Mouse (Mus musculus): ENCODE data around the gene Rbbp4.

Gene Rbbp4

DNA sequence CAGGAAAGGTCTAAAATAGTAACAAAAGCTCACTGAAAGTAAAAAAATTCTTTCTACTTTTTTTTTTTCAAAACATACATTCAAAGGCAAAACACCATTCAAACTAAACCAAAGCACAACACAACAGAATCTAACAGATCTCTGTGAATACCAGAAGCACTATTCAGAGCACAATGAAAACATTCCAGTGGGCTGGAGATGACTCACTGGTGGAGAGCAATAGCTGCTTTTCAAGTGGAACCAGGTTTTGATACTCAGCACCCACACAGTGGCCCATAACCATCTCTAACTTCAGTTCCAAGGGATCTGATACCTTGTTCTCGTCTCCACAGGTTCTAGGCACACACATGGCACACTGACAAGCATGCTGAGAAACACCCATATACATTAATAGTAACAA lies 10.4 kb downstream of the Rbbp4 start:
- no peak for TF ChIP-seq GATA4 (IDR thresholded peaks at IDR 0.05; ENCODE audit: insufficient replicate concordance, low read length)

DNA sequence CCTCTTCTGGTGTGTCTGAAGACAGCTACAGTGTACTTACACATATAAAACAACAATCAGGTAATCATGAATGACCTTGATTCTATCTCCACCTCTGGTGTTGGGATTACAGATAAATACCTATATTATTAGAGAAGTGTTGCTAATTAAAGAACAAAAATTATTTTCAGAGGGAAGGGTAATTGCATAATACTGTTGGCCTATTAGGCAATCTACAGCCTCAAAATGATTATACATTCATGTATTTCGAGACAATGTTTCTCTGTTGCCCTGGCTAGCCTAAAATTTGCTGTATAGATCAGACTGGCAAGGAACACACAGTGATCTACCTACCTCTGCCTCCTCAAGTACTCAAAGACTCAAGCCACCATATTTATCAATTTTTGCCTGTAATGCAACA lies 11.7 kb downstream of the Rbbp4 start:
- TF ChIP-seq GATA4 (IDR thresholded peaks at IDR 0.05; ENCODE audit: insufficient replicate concordance, low read length): no peak

DNA sequence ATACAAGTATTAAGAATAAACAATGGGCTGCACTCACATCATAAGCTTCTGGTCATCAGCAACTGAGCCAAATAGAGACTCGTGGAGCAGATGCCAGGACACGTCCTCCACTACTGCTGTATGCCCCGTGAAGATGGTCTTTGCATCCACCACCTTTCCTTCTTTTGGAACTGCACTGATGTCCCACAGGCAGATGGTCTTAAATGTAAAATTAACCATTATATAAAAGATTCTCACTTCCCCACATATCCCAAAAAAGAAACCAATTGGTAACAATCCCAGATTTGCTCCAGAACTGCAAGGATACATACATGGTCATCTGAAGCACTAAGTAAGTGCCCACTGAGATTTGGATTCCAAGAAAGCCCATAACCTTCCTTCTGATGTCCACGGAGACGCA lies 13.1 kb downstream of the Rbbp4 start:
- no peak for TF ChIP-seq GATA4 (IDR thresholded peaks at IDR 0.05; ENCODE audit: insufficient replicate concordance, low read length)

DNA sequence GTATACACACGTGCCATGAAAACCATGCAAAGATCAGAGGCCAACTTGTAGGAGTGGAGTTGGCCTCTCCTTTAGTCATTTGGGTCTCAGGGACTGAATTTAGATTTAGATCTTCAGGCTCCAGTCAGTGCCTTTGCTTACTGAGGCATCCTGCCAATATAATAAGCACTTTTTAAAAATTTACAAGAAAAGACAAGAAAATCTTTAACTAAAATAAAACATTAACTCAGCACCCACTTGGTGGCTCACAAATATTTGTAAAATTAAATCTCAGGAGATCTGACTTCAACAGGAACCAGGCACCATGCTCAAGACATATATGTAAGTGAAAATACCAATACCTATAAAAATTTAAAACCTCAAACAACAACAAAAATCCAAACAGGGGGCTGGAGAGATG lies 14.3 kb downstream of the Rbbp4 start:
- TF ChIP-seq GATA4 (IDR thresholded peaks at IDR 0.05; ENCODE audit: insufficient replicate concordance, low read length): no peak

DNA sequence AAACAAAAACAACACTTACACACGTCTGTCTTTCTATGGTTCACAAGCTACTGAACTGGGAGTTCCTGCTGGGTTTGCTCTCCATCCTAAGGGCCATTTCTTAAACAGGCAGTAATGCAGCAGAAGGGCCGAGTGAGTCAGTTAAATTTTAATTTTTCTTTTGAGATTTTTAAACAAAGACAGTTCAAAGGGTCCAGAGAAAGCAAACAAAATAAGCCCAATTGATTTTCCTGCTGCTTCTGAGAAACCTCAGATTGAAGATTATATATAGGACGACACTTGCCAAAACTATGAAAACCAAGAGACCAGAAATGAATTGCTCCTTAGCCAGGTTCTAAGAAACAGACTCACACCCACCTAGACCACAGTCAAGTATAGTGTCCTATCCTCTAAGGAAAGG lies 21.3 kb downstream of the Rbbp4 start:
- TF ChIP-seq GATA4 (IDR thresholded peaks at IDR 0.05; ENCODE audit: insufficient replicate concordance, low read length): no peak

DNA sequence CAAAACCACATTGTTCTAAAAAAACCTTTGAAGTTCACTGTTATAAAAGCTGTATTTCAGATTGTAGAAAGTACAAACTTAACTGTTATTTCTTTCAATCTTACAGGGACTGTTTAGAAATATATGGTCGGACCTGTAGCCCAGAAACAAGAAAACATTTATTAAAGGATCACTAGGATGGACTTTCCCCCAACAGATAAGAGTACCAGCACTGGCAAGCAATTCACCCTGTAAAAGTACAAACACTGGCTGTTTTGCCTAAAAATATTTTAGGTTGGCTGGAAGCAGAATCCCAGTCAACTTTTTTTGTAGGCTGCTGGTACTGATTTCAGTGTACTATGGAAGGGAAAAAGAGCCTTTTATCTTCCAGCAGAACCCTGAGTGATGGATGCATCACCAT lies 27.2 kb downstream of the Rbbp4 start:
- peak; percentile 97 for TF ChIP-seq GATA4 (IDR thresholded peaks at IDR 0.05; ENCODE audit: insufficient replicate concordance, low read length)

DNA sequence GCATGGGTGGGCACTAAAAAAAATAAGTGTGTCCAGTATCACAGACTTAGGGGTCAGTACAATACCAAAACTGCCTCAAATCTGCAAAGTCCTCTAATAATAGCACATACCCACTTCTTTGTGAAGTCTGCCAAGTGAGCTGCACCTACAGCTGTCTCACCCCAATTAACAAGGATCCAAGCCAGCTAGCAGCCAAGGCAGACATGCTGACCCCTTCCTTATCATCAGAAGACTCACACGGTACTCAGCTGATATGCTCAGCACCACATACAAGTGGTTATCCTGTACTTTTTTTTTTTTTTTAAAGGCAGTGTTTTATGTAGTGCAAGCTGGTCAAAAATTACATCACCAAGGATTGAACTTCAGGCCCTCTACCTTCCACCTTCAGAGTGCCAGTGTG lies 30.9 kb downstream of the Rbbp4 start:
- TF ChIP-seq GATA4 (IDR thresholded peaks at IDR 0.05; ENCODE audit: insufficient replicate concordance, low read length): no peak

DNA sequence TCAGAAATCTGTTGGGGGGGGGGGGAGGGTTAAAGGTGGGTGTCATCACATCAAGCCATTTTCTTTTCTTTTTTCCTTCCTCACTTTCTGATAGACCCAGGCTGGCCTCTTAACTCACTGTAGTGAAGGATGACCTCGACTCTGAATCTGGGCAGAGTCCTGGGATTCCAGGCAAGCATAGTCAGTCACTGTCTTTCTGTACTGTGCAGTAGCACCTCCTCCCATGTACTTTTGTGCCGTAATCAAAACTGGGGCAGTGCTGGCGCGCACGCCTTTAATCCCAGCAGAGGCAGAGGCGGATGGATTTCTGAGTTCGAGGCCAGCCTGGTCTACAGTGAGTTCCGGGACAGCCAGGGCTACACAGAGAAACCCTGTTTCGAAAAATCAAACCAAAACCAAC lies 31.4 kb downstream of the Rbbp4 start:
- no peak for TF ChIP-seq GATA4 (IDR thresholded peaks at IDR 0.05; ENCODE audit: insufficient replicate concordance, low read length)

DNA sequence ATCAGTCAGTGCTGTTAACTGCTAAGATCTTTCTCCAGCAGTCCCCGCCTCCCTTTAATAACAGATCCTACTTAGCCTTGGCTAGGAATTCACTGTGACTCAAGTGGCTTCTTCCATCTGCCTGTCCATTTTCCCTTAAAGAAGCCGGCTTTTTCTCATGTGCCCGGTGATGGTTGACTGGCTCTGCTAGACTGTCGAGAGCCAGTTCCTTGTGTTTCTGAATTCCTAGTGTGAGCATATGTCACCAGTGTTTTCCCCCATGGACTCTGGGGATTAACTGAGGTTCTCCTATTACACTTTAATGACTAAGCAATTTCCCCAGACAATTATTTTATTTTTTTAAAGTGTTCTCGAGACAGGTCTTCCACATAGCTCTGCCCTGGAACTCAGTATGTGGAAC lies 31.8 kb downstream of the Rbbp4 start:
- TF ChIP-seq GATA4 (IDR thresholded peaks at IDR 0.05; ENCODE audit: insufficient replicate concordance, low read length): no peak

DNA sequence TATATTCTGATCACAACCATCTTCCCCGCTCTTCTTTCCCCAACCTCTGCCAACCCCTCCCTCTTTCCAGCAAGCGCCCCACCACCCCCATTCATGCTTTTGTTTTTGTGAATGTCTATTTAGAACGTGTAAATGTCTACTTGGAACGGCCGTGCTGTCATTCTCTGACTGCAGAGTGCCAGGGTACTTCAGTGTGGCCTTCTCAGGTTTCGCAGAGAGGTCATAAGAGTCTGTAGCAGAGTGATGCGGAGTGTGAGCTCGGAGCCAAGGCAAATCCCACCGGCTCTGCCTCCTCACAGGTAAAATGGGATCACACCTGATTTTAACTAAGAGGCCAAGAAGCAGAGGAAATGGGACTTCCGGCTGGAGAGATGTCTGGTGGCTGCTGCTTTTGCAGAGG lies 36.0 kb downstream of the Rbbp4 start:
- no peak for TF ChIP-seq GATA4 (IDR thresholded peaks at IDR 0.05; ENCODE audit: insufficient replicate concordance, low read length)

DNA sequence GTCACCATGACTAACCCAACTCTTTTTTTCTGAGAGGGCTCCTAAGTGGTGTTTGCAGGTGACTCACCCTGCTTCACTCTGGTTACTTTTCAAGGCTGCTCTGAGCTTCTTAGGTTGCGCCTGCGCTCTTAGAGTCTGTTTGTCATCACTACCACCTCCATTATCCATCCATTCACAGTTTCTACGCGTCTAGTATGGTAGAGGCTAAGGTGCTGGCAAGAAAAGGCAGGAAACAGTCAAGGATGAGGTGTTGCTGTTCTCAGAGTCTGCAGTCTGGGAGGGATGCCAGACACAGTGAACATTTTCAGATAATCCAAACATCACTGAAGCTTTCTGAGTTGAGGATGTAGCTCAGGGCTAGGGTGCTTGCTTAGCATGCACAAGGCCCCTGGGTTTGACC lies 37.4 kb downstream of the Rbbp4 start:
- no peak for TF ChIP-seq GATA4 (IDR thresholded peaks at IDR 0.05; ENCODE audit: insufficient replicate concordance, low read length)

DNA sequence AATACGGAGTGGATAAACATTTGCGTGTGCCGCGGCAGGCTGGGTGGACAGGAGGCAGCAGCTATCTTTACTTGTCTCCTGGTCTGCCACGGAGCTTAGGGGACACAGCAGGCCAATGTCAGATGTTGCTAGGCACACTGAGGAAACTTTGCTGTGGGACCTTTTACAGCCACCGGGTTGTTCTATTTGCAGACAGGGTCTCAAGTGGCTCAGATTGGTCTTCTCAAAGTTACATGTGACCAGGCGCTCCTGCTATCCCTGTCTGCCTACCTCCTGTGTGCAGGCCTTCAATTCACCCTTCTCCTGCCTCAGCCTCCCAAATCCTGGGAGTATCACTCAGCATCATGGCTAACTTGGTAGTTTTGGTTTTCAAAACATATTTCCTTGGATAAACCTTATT lies 39.1 kb downstream of the Rbbp4 start:
- TF ChIP-seq GATA4 (IDR thresholded peaks at IDR 0.05; ENCODE audit: insufficient replicate concordance, low read length): no peak

DNA sequence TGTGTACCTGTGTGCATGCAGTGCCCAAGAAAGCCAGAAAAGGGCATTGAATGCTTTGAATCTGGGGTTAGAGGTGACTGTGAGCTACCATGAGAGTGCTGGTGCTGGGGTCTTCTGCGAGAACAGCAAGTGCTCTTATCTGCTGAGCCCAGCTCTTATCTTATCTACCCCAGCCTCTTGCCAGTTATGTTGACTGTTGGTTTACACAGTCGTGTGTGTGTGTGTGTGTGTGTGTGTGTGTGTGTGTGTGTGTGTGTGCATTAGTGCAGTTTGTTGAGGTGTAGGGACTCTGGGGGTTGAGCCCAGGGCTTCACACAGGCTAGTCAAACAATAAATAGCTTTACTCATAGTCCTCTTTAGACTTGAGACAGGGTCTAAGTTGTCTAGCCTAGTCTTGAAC lies 40.0 kb downstream of the Rbbp4 start:
- no peak for TF ChIP-seq GATA4 (IDR thresholded peaks at IDR 0.05; ENCODE audit: insufficient replicate concordance, low read length)

DNA sequence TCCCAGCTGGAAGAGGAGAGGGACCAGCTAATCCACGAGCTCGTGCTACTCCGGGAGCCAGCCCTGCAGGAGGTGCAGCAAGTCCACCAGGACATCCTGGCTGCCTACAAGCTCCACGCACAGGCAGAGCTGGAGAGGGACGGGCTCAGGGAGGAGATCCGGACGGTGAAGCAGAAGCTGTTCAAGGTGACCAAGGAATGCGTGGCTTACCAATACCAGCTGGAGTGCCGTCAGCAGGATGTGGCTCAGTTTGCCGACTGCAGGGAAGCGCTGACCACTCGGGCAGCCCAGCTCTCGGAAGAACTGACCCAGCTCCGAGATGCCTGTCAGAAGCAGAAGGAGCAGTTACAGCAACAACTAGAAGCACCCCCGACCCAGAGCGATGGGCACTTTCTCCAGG lies 41.5 kb downstream of the Rbbp4 start:
- no peak for TF ChIP-seq GATA4 (IDR thresholded peaks at IDR 0.05; ENCODE audit: insufficient replicate concordance, low read length)

DNA sequence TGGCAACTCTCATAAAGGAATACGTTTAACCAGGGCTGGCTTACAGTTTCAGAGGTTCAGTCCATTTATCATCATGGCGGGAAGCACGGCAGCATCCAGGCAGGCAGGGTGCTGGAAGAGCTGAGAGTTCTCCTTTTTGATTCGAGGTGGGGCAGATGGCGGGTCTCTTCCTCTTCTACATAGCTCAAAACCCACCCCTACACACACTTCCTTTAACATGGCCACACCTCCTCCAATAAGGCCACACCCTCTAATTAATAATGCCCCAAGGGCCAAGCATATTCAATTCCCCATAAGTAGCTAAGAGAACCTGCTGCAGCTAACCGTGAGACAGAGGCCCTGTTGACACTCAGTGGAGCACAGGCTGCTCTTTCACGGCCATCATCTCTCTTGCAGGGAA lies 42.3 kb downstream of the Rbbp4 start:
- TF ChIP-seq GATA4 (IDR thresholded peaks at IDR 0.05; ENCODE audit: insufficient replicate concordance, low read length): no peak

DNA sequence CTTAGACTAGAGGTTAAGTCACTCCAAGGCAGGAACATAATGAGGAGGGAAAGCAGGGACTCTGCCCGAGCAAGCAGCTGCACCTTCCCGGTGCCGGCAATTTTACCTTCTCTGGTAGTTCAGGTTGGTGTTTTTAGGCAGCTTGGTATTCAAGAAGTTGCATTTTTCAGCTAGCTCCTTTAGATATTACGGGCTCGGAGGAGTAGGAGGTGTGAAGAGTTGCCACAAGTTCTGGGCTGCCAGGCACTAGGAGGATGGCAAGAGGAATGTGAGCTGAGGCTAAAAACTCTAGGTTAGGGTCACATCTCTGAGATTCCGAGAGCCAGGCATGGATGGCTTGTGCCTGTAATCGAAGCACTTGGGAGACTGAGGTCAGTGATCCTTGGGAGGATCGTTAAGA lies 45.5 kb downstream of the Rbbp4 start:
- TF ChIP-seq GATA4 (IDR thresholded peaks at IDR 0.05; ENCODE audit: insufficient replicate concordance, low read length): no peak

DNA sequence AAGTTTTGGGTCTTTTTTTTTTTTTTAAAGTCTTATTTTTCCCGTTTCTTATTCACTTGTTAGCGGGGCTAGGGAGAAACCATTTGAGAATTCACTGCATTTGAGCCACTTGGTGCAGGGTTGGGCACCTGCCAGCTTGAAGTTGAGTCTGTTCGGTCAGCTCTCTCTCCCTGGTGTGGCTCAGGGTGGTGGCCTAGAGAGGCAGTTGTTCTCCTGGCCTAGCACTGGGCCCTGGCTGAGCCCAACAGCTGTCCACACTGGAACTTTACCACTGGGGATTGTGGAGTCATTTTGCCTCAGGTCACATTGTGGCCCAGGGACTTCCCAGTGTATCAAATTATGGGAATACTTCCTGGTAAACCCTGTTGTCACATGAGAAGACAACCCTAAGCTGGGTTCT lies 47.1 kb downstream of the Rbbp4 start:
- TF ChIP-seq GATA4 (IDR thresholded peaks at IDR 0.05; ENCODE audit: insufficient replicate concordance, low read length): no peak

DNA sequence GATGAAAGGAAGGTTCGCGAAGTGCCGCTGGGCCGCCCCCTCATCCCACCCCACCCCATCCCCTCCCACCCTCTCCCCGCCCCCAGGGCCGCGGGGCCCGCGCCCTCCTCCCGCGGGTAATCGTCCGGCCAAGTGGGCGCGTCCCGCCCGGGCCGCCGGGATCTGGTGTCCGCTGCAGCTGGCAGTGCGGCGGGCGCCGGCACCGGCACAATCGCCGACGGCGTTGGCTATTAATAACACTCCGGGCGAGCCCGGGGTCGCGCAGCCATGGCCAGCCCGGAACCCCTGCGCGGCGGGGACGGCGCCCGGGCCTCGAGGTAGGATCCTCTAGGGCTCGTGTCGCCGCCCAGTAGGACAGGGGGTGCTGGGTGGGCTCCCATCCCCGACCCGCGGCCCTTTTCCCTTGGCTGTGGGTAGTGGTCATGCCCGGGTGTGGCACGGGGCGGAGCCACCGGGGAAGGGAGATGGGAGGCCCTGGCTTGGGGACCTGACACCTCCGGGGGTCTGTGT lies 47.6 kb downstream of the Rbbp4 start, which contains the start of gene Sync:
Gene Sync, plus strand, starts transcription at position 146 of the 510 bp plus-strand sequence.
- no peak for TF ChIP-seq GATA4 (IDR thresholded peaks at IDR 0.05; ENCODE audit: insufficient replicate concordance, low read length)
